Mouse (Mus musculus) limb, embryonic 14.5 days (tissue): ENCODE measurements around the gene Sgo2a. TPM values are rescaled to one million over a fixed set of nuclear protein-coding genes. Genes with fewer than 3 reads are reported as not detected.

Source experiments
- ATAC-seq: fragments of 200-750 bp; cut with Nextera tagmentation; 2 replicates; pipeline ENCODE4 v1.8.0; 2017; ENCODE audit warnings: low read depth, moderate number of reproducible peaks, moderate TSS enrichment; ENCODE audit not compliant: low FRiP score
- DNase-seq: peaks from one replicate; pipeline ENCODE4 v3.0.0-alpha.2; 2015; ENCODE audit warnings: low spot score
- H3K27ac ChIP-seq: fragments of 300-500 bp; sonication (generic); replicated peaks from 2 replicates; pipeline ENCODE4 v1.5.1; 2014; ENCODE audit warnings: low read depth, mild to moderate bottlenecking, low read length, moderate library complexity, mixed read lengths
- H3K27me3 ChIP-seq: fragments of 300-500 bp; sonication (generic); 2 replicates; pipeline ENCODE4 v1.6.1; 2014; ENCODE audit warnings: low read length, mixed read lengths; ENCODE audit not compliant: control insufficient read depth, insufficient read depth
- H3K36me3 ChIP-seq: fragments of 300-500 bp; sonication (generic); 2 replicates; pipeline ENCODE4 v1.6.1; 2014; ENCODE audit warnings: mild to moderate bottlenecking, low read length, moderate library complexity, mixed read lengths; ENCODE audit not compliant: control insufficient read depth, insufficient read depth
- H3K4me1 ChIP-seq: fragments of 300-500 bp; sonication (generic); 2 replicates; pipeline ENCODE4 v1.6.1; 2014; ENCODE audit warnings: antibody characterized with exemption, low read length, mixed read lengths; ENCODE audit not compliant: control insufficient read depth, insufficient read depth
- H3K4me2 ChIP-seq: fragments of 300-500 bp; sonication (generic); replicated peaks from 2 replicates; pipeline ENCODE4 v1.6.1; 2014; ENCODE audit warnings: low read depth, mild to moderate bottlenecking, low read length, moderate library complexity; ENCODE audit not compliant: severe bottlenecking
- H3K4me3 ChIP-seq: fragments of 300-500 bp; sonication (generic); replicated peaks from 2 replicates; pipeline ENCODE4 v1.5.1; 2014; ENCODE audit warnings: low read length
- H3K9ac ChIP-seq: fragments of 300-500 bp; sonication (generic); 2 replicates; pipeline ENCODE4 v1.6.1; 2014; ENCODE audit warnings: mild to moderate bottlenecking, low read depth, low read length, moderate library complexity; ENCODE audit not compliant: severe bottlenecking
- H3K9me3 ChIP-seq: fragments of 300-500 bp; sonication (generic); 2 replicates; pipeline ENCODE4 v1.6.1; 2016; ENCODE audit warnings: low read length; ENCODE audit not compliant: control insufficient read depth
- POLR2A ChIP-seq: fragments of 200-500 bp; IDR thresholded peaks from 2 replicates; pipeline ENCODE4 v1.8.0; 2012; ENCODE audit warnings: inconsistent platforms, mild to moderate bottlenecking, moderate library complexity, borderline replicate concordance; ENCODE audit not compliant: insufficient read depth, insufficient read length; ENCODE audit errors: extremely low read depth
- WGBS: fragments of 180-500 bp; shearing (Covaris S2); extraction: QIAGEN DNeasy Blood & Tissue Kit; methylation state at CpG from one replicate; pipeline ENCODE4 v1.1.7; 2014; 5-methylcytosine and 5-hydroxymethylcytosine counted together
- polyA plus RNA-seq, 2 experiments: library from polyadenylated mRNA; depleted of rRNA in 1 of 2; stranded (reverse) in 1 of 2; unstranded in 1 of 2; fragments of >200 nt; fragmentation: Nextera tagmentation in 1 of 2; extraction: Ambion mirVana in 1 of 2; gene quantifications; 2 replicates each; pipeline versions ENCODE4 v1.2.1 to v1.2.3; 2012 to 2014

The Sgo2a gene
- polyA plus RNA-seq, 2 experiments: 13.2 to 16.4 TPM

DNA sequence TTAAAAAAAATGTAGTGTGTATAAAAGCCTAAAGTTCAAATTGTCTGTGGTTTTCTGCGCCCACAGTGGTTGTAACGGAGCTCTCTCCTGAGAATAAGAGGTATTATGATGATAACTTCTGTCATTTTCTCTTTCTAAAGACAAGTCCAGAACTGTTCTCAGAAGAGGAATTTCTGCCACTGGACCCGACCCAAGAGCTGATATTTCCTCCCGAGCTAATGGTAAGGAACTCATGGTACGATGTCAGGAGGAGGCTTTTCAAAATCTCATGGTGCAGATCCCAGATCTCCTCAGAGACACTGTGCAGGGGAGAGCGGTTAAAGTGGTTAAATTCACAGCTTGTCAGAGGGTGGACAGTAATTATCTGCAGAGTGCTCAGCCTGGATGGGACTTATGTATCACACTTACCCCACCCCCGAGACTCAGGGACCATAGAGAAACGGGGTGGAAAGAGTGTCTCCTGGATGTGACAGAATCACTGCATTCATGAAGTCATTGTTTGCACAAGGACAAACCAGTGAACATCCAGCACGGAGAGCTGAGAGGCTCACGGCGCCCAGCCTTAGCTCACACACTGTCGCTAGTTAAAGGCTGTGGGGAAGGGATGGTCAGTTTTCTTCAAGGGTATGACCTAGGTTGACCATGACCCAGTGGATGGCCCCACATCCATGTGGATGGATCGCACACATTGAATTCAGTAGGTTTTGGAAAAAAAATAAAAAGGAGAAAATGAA, 60.5 kb downstream of the Sgo2a start:
- ATAC-seq: no peak
- no peaks in the 10 kb centered on the region for H3K9me3 ChIP-seq
- no peak for DNase-seq

GRCm38 (mm10) chr1:58056939-58057338, 61.2 kb downstream of the Sgo2a start:
- Histone ChIP-seq H3K9ac (no peak overlapping the region), H3K36me3 (no peaks in the 10 kb centered on the region), H3K4me3 (no peak overlapping the region), H3K4me2 (no peak overlapping the region), H3K9me3 (no peaks in the 10 kb centered on the region), H3K4me1 (no peaks in the 10 kb centered on the region), H3K27me3 (no peaks in the 10 kb centered on the region), H3K27ac (no peak overlapping the region)
- no peak for TF ChIP-seq POLR2A
- 73% methylated on average over 11 of the region's 11 CpGs for WGBS
- DNase-seq (no peak), ATAC-seq (no peak)

More for the DNA sequence above, 60.5 kb downstream of the Sgo2a start:
- 77% methylated on average over 13 of the region's 13 CpGs for WGBS
- no peaks in the 10 kb centered on the region for H3K36me3 ChIP-seq
- no peak overlapping the region for H3K4me3 ChIP-seq
- TF ChIP-seq POLR2A: no peak
- no peak overlapping the region for H3K9ac ChIP-seq
- H3K4me2 ChIP-seq: no peak overlapping the region
- H3K27ac ChIP-seq: no peak overlapping the region
- no peaks in the 10 kb centered on the region for H3K4me1 ChIP-seq
- no peaks in the 10 kb centered on the region for H3K27me3 ChIP-seq

DNA sequence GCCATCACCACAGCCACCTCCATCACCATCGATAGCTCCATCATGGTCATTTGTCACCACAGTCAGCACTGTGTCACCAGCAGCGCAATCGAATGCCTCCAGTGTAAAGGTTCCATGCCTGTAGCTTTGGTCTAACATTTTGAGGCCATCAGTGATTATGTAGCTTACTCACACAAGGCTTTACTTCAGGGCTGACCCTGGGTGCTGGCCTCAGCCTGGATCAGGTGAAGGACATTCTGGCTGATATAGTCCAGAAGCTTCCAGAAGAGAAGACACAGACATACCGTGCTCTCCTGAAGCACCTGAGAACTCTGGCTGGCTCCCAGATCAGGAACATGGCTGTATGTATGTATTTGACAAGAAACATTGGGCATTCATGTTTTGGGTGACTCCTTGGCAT, 63.1 kb downstream of the Sgo2a start:
- DNase-seq: no peak
- Histone ChIP-seq H3K4me3 (no peak overlapping the region), H3K27me3 (no peaks in the 10 kb centered on the region), H3K9me3 (no peaks in the 10 kb centered on the region), H3K9ac (no peak overlapping the region), H3K27ac (no peak overlapping the region), H3K36me3 (no peaks in the 10 kb centered on the region), H3K4me2 (no peak overlapping the region), H3K4me1 (no peaks in the 10 kb centered on the region)
- WGBS: 93% methylated on average over 4 of the region's 4 CpGs
- TF ChIP-seq POLR2A: no peak
- no peak for ATAC-seq

- H3K4me2 ChIP-seq: no peak overlapping the region
- H3K27me3 ChIP-seq: no peaks in the 10 kb centered on the region
- H3K4me1 ChIP-seq: no peaks in the 10 kb centered on the region
- TF ChIP-seq POLR2A: no peak
- no peak overlapping the region for H3K4me3 ChIP-seq
- no peaks in the 10 kb centered on the region for H3K9me3 ChIP-seq
- ATAC-seq (no peak), DNase-seq (no peak)
- no peak overlapping the region for H3K27ac ChIP-seq
- 92% methylated on average over 7 of the region's 7 CpGs for WGBS
- no peaks in the 10 kb centered on the region for H3K36me3 ChIP-seq
- no peak overlapping the region for H3K9ac ChIP-seq
Measured at GRCm38 (mm10) chr1:58062131-58062530, 66.4 kb downstream of the Sgo2a start.

GRCm38 (mm10) chr1:58065151-58065550, 69.4 kb downstream of the Sgo2a start:
- ATAC-seq (no peak), DNase-seq (no peak)
- no peak for TF ChIP-seq POLR2A
- Histone ChIP-seq H3K9ac (no peak overlapping the region), H3K27me3 (no peaks in the 10 kb centered on the region), H3K27ac (no peak overlapping the region), H3K4me2 (no peak overlapping the region), H3K9me3 (no peaks in the 10 kb centered on the region), H3K36me3 (no peaks in the 10 kb centered on the region), H3K4me3 (no peak overlapping the region), H3K4me1 (no peaks in the 10 kb centered on the region)
- WGBS: 87% methylated on average over 5 of the region's 5 CpGs
